Comparison of ENCODE assay signal across 17 mouse cellular contexts in the genomic region with DNA sequence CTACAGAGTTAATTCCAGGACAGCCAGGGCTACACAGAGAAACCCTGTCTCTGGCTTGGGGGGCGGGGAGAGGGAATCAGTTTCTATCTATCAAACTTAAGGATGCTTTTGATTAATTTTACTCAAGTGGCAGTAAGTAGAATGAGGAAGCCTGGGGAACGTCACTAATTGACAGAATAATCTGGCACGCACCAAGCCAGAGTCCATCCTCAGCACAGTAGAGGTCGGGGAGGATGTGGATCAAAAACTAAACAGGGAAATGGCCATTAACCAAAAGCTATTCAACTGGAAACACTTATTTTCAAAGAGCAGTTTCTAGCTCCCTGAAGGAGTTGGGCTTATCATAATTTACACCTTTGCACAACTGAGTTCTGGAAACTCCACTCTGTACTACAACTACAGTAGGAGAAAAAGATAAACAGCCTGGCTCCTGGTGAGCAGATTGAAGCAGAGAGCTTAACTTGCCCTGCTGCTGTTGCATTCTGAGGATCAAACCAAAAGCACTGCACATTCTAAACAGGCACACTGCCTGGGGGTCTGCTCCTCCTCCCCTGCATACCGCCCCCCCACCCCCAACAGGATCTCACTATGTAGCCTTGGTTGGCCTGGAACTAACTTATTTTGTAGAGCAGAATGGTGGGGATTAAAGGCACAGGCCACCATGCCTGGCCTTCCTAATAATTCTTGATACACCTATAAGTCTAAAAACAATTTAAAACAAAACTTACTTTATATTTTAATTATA.
DNase-seq lines count a peak whose midpoint lies in the region; ATAC-seq and TF ChIP-seq lines count a peak whose summit lies in the region.
"Had no signal": no experiment of that assay in that cellular context is flagged by ENCODE, and none has a peak within 500 bp of the region (broad histone marks: within the 10 kb centered on the region; RNA-seq: fewer than 3 reads in every experiment).

No protein-coding gene starts in this region.

- no peaks in the 10 kb centered on the region for H3K27me3 ChIP-seq in heart, embryonic 12.5 days (replicated peaks)
- H3K27me3 ChIP-seq in liver, embryonic 13.5 days, result no peaks in the 10 kb centered on the region
- H3K27me3 ChIP-seq in liver, postnatal 0 days (ENCODE audit: insufficient read depth, low read length), result no peaks in the 10 kb centered on the region
- no peaks in the 10 kb centered on the region for H3K27me3 ChIP-seq in embryonic facial prominence, embryonic 11.5 days (ENCODE audit: control insufficient read depth, insufficient read depth, low read length)
- H3K27me3 ChIP-seq: limb, embryonic 15.5 days; neural tube, embryonic 15.5 days had no signal

- no peak for TF ChIP-seq CTCF in liver, postnatal 0 days (IDR thresholded peaks at IDR 0.05; ENCODE audit: low read depth)

- no peak overlapping the region for H3K9ac ChIP-seq in heart, embryonic 12.5 days
- H3K9ac ChIP-seq in liver, embryonic 13.5 days, result no peak overlapping the region
- H3K9ac ChIP-seq in liver, postnatal 0 days (replicated peaks), result no peak overlapping the region
- no peak overlapping the region for H3K9ac ChIP-seq in embryonic facial prominence, embryonic 11.5 days (replicated peaks; ENCODE audit: low read length)
- H3K9ac ChIP-seq: limb, embryonic 15.5 days; neural tube, embryonic 15.5 days had no signal

- DNase-seq in heart, postnatal 36 days, result no peak
- DNase-seq in liver, embryonic 13.5 days, result no peak
- no peak for DNase-seq in liver, postnatal 0 days
- peak; percentile 38 for DNase-seq in MEL-GATA-1-ER (ENCODE audit: extremely low read depth, low read depth)
- DNase-seq in embryonic facial prominence, embryonic 11.5 days (ENCODE audit: low spot score), result peak; percentile 38
- no peak for DNase-seq in right cerebral cortex, postnatal 25 days
- DNase-seq: B cell, adult 2 months; cerebellum, adult 11-12 months; right cerebral cortex, adult 18-20 months; thymus, adult 2 months had no signal

- intact Hi-C loops in heart, postnatal 36 days (cut with DNase I), result no loop called here

- H3K9me3 ChIP-seq in heart, embryonic 12.5 days (replicated peaks), result no peaks in the 10 kb centered on the region
- no peaks in the 10 kb centered on the region for H3K9me3 ChIP-seq in liver, embryonic 13.5 days (replicated peaks)
- H3K9me3 ChIP-seq in liver, postnatal 0 days (ENCODE audit: low read length), result no peaks in the 10 kb centered on the region
- no peaks in the 10 kb centered on the region for H3K9me3 ChIP-seq in embryonic facial prominence, embryonic 11.5 days (replicated peaks; ENCODE audit: control insufficient read depth, low read length)
- H3K9me3 ChIP-seq: limb, embryonic 15.5 days; neural tube, embryonic 15.5 days had no signal

- no peaks in the 10 kb centered on the region for H3K36me3 ChIP-seq in heart, embryonic 12.5 days
- H3K36me3 ChIP-seq in liver, embryonic 13.5 days, result no peaks in the 10 kb centered on the region
- no peaks in the 10 kb centered on the region for H3K36me3 ChIP-seq in liver, postnatal 0 days (replicated peaks; ENCODE audit: insufficient read depth, low read length)
- no peaks in the 10 kb centered on the region for H3K36me3 ChIP-seq in embryonic facial prominence, embryonic 11.5 days (replicated peaks; ENCODE audit: control insufficient read depth, insufficient read depth, low read depth, low read length)
- H3K36me3 ChIP-seq: limb, embryonic 15.5 days; neural tube, embryonic 15.5 days had no signal

- ATAC-seq in heart, embryonic 12.5 days (ENCODE audit: insufficient number of reproducible peaks, low FRiP score), result no peak
- ATAC-seq in liver, embryonic 13.5 days (ENCODE audit: low read depth), result peak; percentile 59
- no peak for ATAC-seq in liver, postnatal 0 days
- ATAC-seq in embryonic facial prominence, embryonic 11.5 days (replicated peaks; ENCODE audit: insufficient number of reproducible peaks, low FRiP score, low TSS enrichment, low read depth), result no peak
- ATAC-seq in megakaryocyte progenitor cell, adult 5-6 weeks (replicated peaks; ENCODE audit: poor library complexity), result no peak
- ATAC-seq: activated CD4-positive, CD25-positive, alpha-beta regulatory T cell, adult 4 months; hindbrain, postnatal 0 days had no signal

- peak overlapping the region; percentile 25; the same call in 1 of the 2 replicates for H3K27ac ChIP-seq in heart, embryonic 12.5 days (ENCODE audit: poor library complexity, severe bottlenecking)
- no peak overlapping the region for H3K27ac ChIP-seq in liver, embryonic 13.5 days
- no peak overlapping the region for H3K27ac ChIP-seq in liver, postnatal 0 days (ENCODE audit: low read depth)
- H3K27ac ChIP-seq in embryonic facial prominence, embryonic 11.5 days (replicated peaks; ENCODE audit: low read depth, low read length), result peak overlapping the region; percentile 20; the same call in 1 of the 2 replicates
- H3K27ac ChIP-seq: hindbrain, postnatal 0 days; limb, embryonic 15.5 days; neural tube, embryonic 15.5 days had no signal

- TF ChIP-seq EP300 in liver, postnatal 0 days (IDR thresholded peaks at IDR 0.05; ENCODE audit: low read depth), result no peak

- H3K4me2 ChIP-seq in heart, embryonic 12.5 days, result no peak overlapping the region
- H3K4me2 ChIP-seq in liver, embryonic 13.5 days, result no peak overlapping the region
- H3K4me2 ChIP-seq in liver, postnatal 0 days (ENCODE audit: low read depth, low read length), result no peak overlapping the region
- H3K4me2 ChIP-seq in embryonic facial prominence, embryonic 11.5 days (ENCODE audit: low read depth, low read length), result no peak overlapping the region
- H3K4me2 ChIP-seq: limb, embryonic 15.5 days; neural tube, embryonic 15.5 days had no signal

- 21% methylated on average over 5 of the region's 5 CpGs for WGBS in heart, embryonic 12.5 days
- WGBS in liver, embryonic 13.5 days (ENCODE audit: insufficient replicate concordance), result 41% methylated on average over 5 of the region's 5 CpGs
- whole genome bisulfite sequencing in liver, postnatal 0 days (ENCODE audit: insufficient replicate concordance), result 53% methylated on average over 5 of the region's 5 CpGs
- 21% methylated on average over 5 of the region's 5 CpGs for WGBS in embryonic facial prominence, embryonic 11.5 days

- H3K4me3 ChIP-seq in heart, embryonic 12.5 days, result no peak overlapping the region
- H3K4me3 ChIP-seq in liver, embryonic 13.5 days (replicated peaks), result no peak overlapping the region
- no peak overlapping the region for H3K4me3 ChIP-seq in liver, postnatal 0 days (ENCODE audit: low read depth, low read length)
- H3K4me3 ChIP-seq in embryonic facial prominence, embryonic 11.5 days (ENCODE audit: low read depth, low read length), result no peak overlapping the region
- H3K4me3 ChIP-seq: erythroblast, embryonic 14.5 days; limb, embryonic 15.5 days; neural tube, embryonic 15.5 days had no signal

- peaks cover 21% of the 10 kb centered on the region for H3K4me1 ChIP-seq in heart, embryonic 12.5 days (replicated peaks)
- H3K4me1 ChIP-seq in liver, embryonic 13.5 days (replicated peaks), result peaks cover 15% of the 10 kb centered on the region
- H3K4me1 ChIP-seq in liver, postnatal 0 days (ENCODE audit: insufficient read depth), result peaks cover 3% of the 10 kb centered on the region; the same call in 1 of the 2 replicates
- peaks cover 3% of the 10 kb centered on the region; the same call in 1 of the 2 replicates for H3K4me1 ChIP-seq in embryonic facial prominence, embryonic 11.5 days (ENCODE audit: control insufficient read depth, insufficient read depth, low read length)

Comparison
In these comparisons a context has a peak if more than half of its experiments do, and no peak if none do; other contexts are left out.
1. H3K27ac ChIP-seq: peak in heart, embryonic 12.5 days (single experiment) and embryonic facial prominence, embryonic 11.5 days (single experiment); none in liver, embryonic 13.5 days (single experiment) and liver, postnatal 0 days (single experiment).
2. DNase-seq: peak in MEL-GATA-1-ER (single experiment) and embryonic facial prominence, embryonic 11.5 days (single experiment); none in heart, postnatal 36 days (0 of 2), liver, embryonic 13.5 days (single experiment), liver, postnatal 0 days (single experiment) and right cerebral cortex, postnatal 25 days (single experiment).